Comparison of ENCODE assay signal across 8 mouse cellular contexts in genomic region chr17:27702518-27702917, GRCm38 (mm10). TPM values are rescaled to one million over a fixed set of nuclear protein-coding genes. Genes with fewer than 3 reads are reported as not detected.
DNase-seq lines count a peak whose midpoint lies in the region; ATAC-seq and TF ChIP-seq lines count a peak whose summit lies in the region.

No protein-coding gene starts in this region.

- no peak for ATAC-seq in G1E (ENCODE audit: extremely low read depth, insufficient number of reproducible peaks, low FRiP score, poor library complexity, severe bottlenecking)
- peak; percentile 63 for ATAC-seq in heart, embryonic 16.5 days (replicated peaks; ENCODE audit: extremely low read depth, insufficient read depth, low FRiP score)
- ATAC-seq in megakaryocyte-erythroid progenitor cell, adult 5-6 weeks (replicated peaks; ENCODE audit: low FRiP score, low TSS enrichment, poor library complexity, severe bottlenecking): peak; percentile 60
- peak; percentile 62 for ATAC-seq in stomach, embryonic 15.5 days (ENCODE audit: insufficient read depth, low FRiP score, low read depth)

- peak; percentile 51 for TF ChIP-seq CTCF in G1E (IDR thresholded peaks at IDR 0.05; ENCODE audit: low read depth, low read length)

- H3K27me3 ChIP-seq in G1E (ENCODE audit: insufficient read depth, low read length): peaks cover 15% of the 10 kb centered on the region; the same call in 1 of the 2 replicates
- H3K27me3 ChIP-seq in heart, embryonic 16.5 days (ENCODE audit: control insufficient read depth, insufficient read depth, low read length): peaks cover under 1% of the 10 kb centered on the region; the same call in 1 of the 2 replicates
- H3K27me3 ChIP-seq in stomach, embryonic 15.5 days (replicated peaks): peaks cover 6% of the 10 kb centered on the region; the same call in 1 of the 2 replicates

- H3K27ac ChIP-seq in heart, embryonic 16.5 days (ENCODE audit: low read length): no peak overlapping the region
- no peak overlapping the region for H3K27ac ChIP-seq in stomach, embryonic 15.5 days

- peaks cover 9% of the 10 kb centered on the region for H3K4me1 ChIP-seq in G1E (ENCODE audit: insufficient read depth, low read depth, low read length)
- H3K4me1 ChIP-seq in heart, embryonic 16.5 days (ENCODE audit: control insufficient read depth, insufficient read depth, low read length): peaks cover 6% of the 10 kb centered on the region; the same call in 1 of the 2 replicates
- H3K4me1 ChIP-seq in stomach, embryonic 15.5 days: 0 out of 2 replicates have a peak, but pooled peaks cover 9% of the 10 kb centered on the region

- H3K9ac ChIP-seq in heart, embryonic 16.5 days (ENCODE audit: low read length): peak overlapping the region; percentile 52
- no peak overlapping the region for H3K9ac ChIP-seq in stomach, embryonic 15.5 days

- 2% methylated on average over 34 of the region's 34 CpGs for WGBS in heart, embryonic 16.5 days
- 2% methylated on average over 34 of the region's 34 CpGs for WGBS in stomach, embryonic 15.5 days

- H3K36me3 ChIP-seq in G1E (replicated peaks): no peaks in the 10 kb centered on the region
- H3K36me3 ChIP-seq in heart, embryonic 16.5 days (ENCODE audit: control insufficient read depth, insufficient read depth): no peaks in the 10 kb centered on the region
- no peaks in the 10 kb centered on the region for H3K36me3 ChIP-seq in stomach, embryonic 15.5 days

- H3K4me2 ChIP-seq in heart, embryonic 16.5 days (ENCODE audit: low read depth, low read length): peak overlapping the region; percentile 72
- H3K4me2 ChIP-seq in stomach, embryonic 15.5 days: peak overlapping the region; percentile 75

- peak overlapping the region; percentile 38; the same call in 1 of the 2 replicates for H3K4me3 ChIP-seq in G1E (ENCODE audit: low read depth, low read length)
- peak overlapping the region; percentile 43 for H3K4me3 ChIP-seq in heart, embryonic 16.5 days (ENCODE audit: low read length)
- H3K4me3 ChIP-seq in stomach, embryonic 15.5 days (replicated peaks): peak overlapping the region; percentile 31

- DNase-seq in 3T3-L1 (ENCODE audit: low read depth, low spot score) (peak; percentile 10), G1E (ENCODE audit: low spot score) (no peak)
- DNase-seq in embryo, embryonic 11 days: peak; percentile 82
- DNase-seq in kidney, postnatal 36 days: peak; percentile 53 to 77
- DNase-seq in layer of hippocampus, adult 9-10 months (ENCODE audit: low spot score): no peak

- H3K9me3 ChIP-seq in G1E (replicated peaks): peaks cover 24% of the 10 kb centered on the region
- peaks cover 9% of the 10 kb centered on the region; the same call in 1 of the 2 replicates for H3K9me3 ChIP-seq in heart, embryonic 16.5 days (replicated peaks; ENCODE audit: control insufficient read depth, low read length)
- H3K9me3 ChIP-seq in stomach, embryonic 15.5 days: no peaks in the 10 kb centered on the region

RNA-seq across cellular contexts. Expression of gene Spdef, which starts 26.2 kb away (rescaled TPM):
- total RNA-seq in G1E (2014; fragmentation: Nextera tagmentation) (not detected in 2 replicates), G1E (2017) (not detected in 2 replicates)
- polyA plus RNA-seq in G1E (2012): 0.02 TPM in 1 of 2 replicates, not detected in the other
- 0.39 and 0.61 TPM in 2 replicates for polyA plus RNA-seq in heart, embryonic 16.5 days (2015; fragmentation: Nextera tagmentation; extraction: Ambion mirVana)
- total RNA-seq in megakaryocyte-erythroid progenitor cell, adult 5-6 weeks (2014; fragmentation: Nextera tagmentation): not detected in 2 replicates
- total RNA-seq in megakaryocyte-erythroid progenitor cell, adult 5-6 weeks (2017): not detected in 2 replicates
- polyA plus RNA-seq in stomach, embryonic 15.5 days (2015; fragmentation: Nextera tagmentation; extraction: Ambion mirVana): 18.9 and 22.8 TPM in 2 replicates

RNA-seq across cellular contexts. Expression of gene Pacsin1, which starts 47.2 kb away (rescaled TPM):
- not detected in 2 replicates for total RNA-seq in G1E (2014; fragmentation: Nextera tagmentation)
- 0.17 and 0.44 TPM in 2 replicates for total RNA-seq in G1E (2017)
- not detected in 2 replicates for polyA plus RNA-seq in G1E (2012)
- 0.55 and 0.76 TPM in 2 replicates for polyA plus RNA-seq in heart, embryonic 16.5 days (2015; fragmentation: Nextera tagmentation; extraction: Ambion mirVana)
- total RNA-seq in megakaryocyte-erythroid progenitor cell, adult 5-6 weeks (2014; fragmentation: Nextera tagmentation): 0.64 TPM in 1 of 2 replicates, not detected in the other
- 0.11 TPM in 1 of 2 replicates, not detected in the other for total RNA-seq in megakaryocyte-erythroid progenitor cell, adult 5-6 weeks (2017)
- 1.9 TPM in 2 replicates for polyA plus RNA-seq in stomach, embryonic 15.5 days (2015; fragmentation: Nextera tagmentation; extraction: Ambion mirVana)

Comparison
In these comparisons a context has a peak if more than half of its experiments do, and no peak if none do; other contexts are left out.
1. DNase-seq: peak in 3T3-L1 (single experiment), embryo, embryonic 11 days (single experiment) and kidney, postnatal 36 days (2 of 2); none in G1E (single experiment) and layer of hippocampus, adult 9-10 months (single experiment).
2. RNA of gene Spdef, which starts 26.2 kb away (polyA plus RNA-seq): 18.9 to 22.8 TPM in stomach, embryonic 15.5 days; 0.39 to 0.61 TPM in heart, embryonic 16.5 days and 0.02 TPM in G1E; every median in the first group is over 10 times any median in the second.
3. Peak in every context shown above with its lines, with median percentiles within 50 percentile points of each other: H3K4me3 ChIP-seq.